Mouse (Mus musculus): Measurements from ENCODE around the gene Fads2. TPM values are rescaled to one million over a fixed set of nuclear protein-coding genes. Genes with fewer than 3 reads are reported as not detected.

Gene Fads2
- polyA plus RNA-seq, 1 experiment = 91.5 TPM

GRCm38 (mm10) chr19:10104234-10104633 lies 2.7 kb upstream of the Fads2 start:
- Histone ChIP-seq H3K4me1 (ENCODE audit: control insufficient read depth, insufficient read depth, low read length) (peaks cover 7% of the 10 kb centered on the region), H3K36me3 (ENCODE audit: control insufficient read depth, insufficient read depth, low read length) (no peaks in the 10 kb centered on the region), H3K27ac (ENCODE audit: control insufficient read depth, insufficient read depth, low read depth, low read length) (no peak overlapping the region), H3K27me3 (ENCODE audit: control insufficient read depth, insufficient read depth, low read length) (no peaks in the 10 kb centered on the region), H3K4me3 (ENCODE audit: control insufficient read depth, low read depth, low read length) (no peak overlapping the region)
- TF ChIP-seq CTCF (IDR thresholded peaks at IDR 0.05; ENCODE audit: control insufficient read depth, insufficient read depth, insufficient replicate concordance, low read depth, low read length) (no peak), POLR2A (IDR thresholded peaks at IDR 0.05; ENCODE audit: control insufficient read depth, low read depth, low read length) (no peak)

GRCm38 (mm10) chr19:10102054-10102700 lies 631 bp upstream of the Fads2 start:
- TF ChIP-seq POLR2A (IDR thresholded peaks at IDR 0.05; ENCODE audit: control insufficient read depth, low read depth, low read length) (no peak), CTCF (IDR thresholded peaks at IDR 0.05; ENCODE audit: control insufficient read depth, insufficient read depth, insufficient replicate concordance, low read depth, low read length) (no peak)
- Histone ChIP-seq H3K36me3 (ENCODE audit: control insufficient read depth, insufficient read depth, low read length) (no peaks in the 10 kb centered on the region), H3K27ac (ENCODE audit: control insufficient read depth, insufficient read depth, low read depth, low read length) (peak overlapping the region; percentile 74), H3K4me1 (ENCODE audit: control insufficient read depth, insufficient read depth, low read length) (peaks cover 7% of the 10 kb centered on the region), H3K27me3 (ENCODE audit: control insufficient read depth, insufficient read depth, low read length) (no peaks in the 10 kb centered on the region), H3K4me3 (ENCODE audit: control insufficient read depth, low read depth, low read length) (peak overlapping the region; percentile 75)

GRCm38 (mm10) chr19:10100631-10101071 lies 895 bp downstream of the Fads2 start:
- peak overlapping the region; percentile 75 for H3K4me3 ChIP-seq (ENCODE audit: control insufficient read depth, low read depth, low read length)
- H3K27me3 ChIP-seq (ENCODE audit: control insufficient read depth, insufficient read depth, low read length) = no peaks in the 10 kb centered on the region
- H3K36me3 ChIP-seq (ENCODE audit: control insufficient read depth, insufficient read depth, low read length) = no peaks in the 10 kb centered on the region
- peak overlapping the region; percentile 86 for H3K27ac ChIP-seq (ENCODE audit: control insufficient read depth, insufficient read depth, low read depth, low read length)
- no peak for TF ChIP-seq CTCF (IDR thresholded peaks at IDR 0.05; ENCODE audit: control insufficient read depth, insufficient read depth, insufficient replicate concordance, low read depth, low read length)
- peak; percentile 12; the same call in 1 of the 2 replicates for TF ChIP-seq POLR2A (IDR thresholded peaks at IDR 0.05; ENCODE audit: control insufficient read depth, low read depth, low read length)
- H3K4me1 ChIP-seq (ENCODE audit: control insufficient read depth, insufficient read depth, low read length) = peaks cover 7% of the 10 kb centered on the region

GRCm38 (mm10) chr19:10097826-10098225 lies 3.7 kb downstream of the Fads2 start:
- Histone ChIP-seq H3K36me3 (ENCODE audit: control insufficient read depth, insufficient read depth, low read length) (no peaks in the 10 kb centered on the region), H3K27me3 (ENCODE audit: control insufficient read depth, insufficient read depth, low read length) (no peaks in the 10 kb centered on the region), H3K4me3 (ENCODE audit: control insufficient read depth, low read depth, low read length) (no peak overlapping the region), H3K27ac (ENCODE audit: control insufficient read depth, insufficient read depth, low read depth, low read length) (no peak overlapping the region), H3K4me1 (ENCODE audit: control insufficient read depth, insufficient read depth, low read length) (peaks cover 7% of the 10 kb centered on the region)
- TF ChIP-seq POLR2A (IDR thresholded peaks at IDR 0.05; ENCODE audit: control insufficient read depth, low read depth, low read length) = no peak
- TF ChIP-seq CTCF (IDR thresholded peaks at IDR 0.05; ENCODE audit: control insufficient read depth, insufficient read depth, insufficient replicate concordance, low read depth, low read length) = no peak

- Histone ChIP-seq H3K4me3 (ENCODE audit: control insufficient read depth, low read depth, low read length) (no peak overlapping the region), H3K36me3 (ENCODE audit: control insufficient read depth, insufficient read depth, low read length) (no peaks in the 10 kb centered on the region), H3K27me3 (ENCODE audit: control insufficient read depth, insufficient read depth, low read length) (no peaks in the 10 kb centered on the region), H3K27ac (ENCODE audit: control insufficient read depth, insufficient read depth, low read depth, low read length) (no peak overlapping the region), H3K4me1 (ENCODE audit: control insufficient read depth, insufficient read depth, low read length) (peaks cover 8% of the 10 kb centered on the region)
- no peak for TF ChIP-seq POLR2A (IDR thresholded peaks at IDR 0.05; ENCODE audit: control insufficient read depth, low read depth, low read length)
- TF ChIP-seq CTCF (IDR thresholded peaks at IDR 0.05; ENCODE audit: control insufficient read depth, insufficient read depth, insufficient replicate concordance, low read depth, low read length) = no peak
Observed at GRCm38 (mm10) chr19:10096371-10096876, 5.1 kb downstream of the Fads2 start.

GRCm38 (mm10) chr19:10094695-10095094 lies 6.9 kb downstream of the Fads2 start:
- no peak for TF ChIP-seq CTCF (IDR thresholded peaks at IDR 0.05; ENCODE audit: control insufficient read depth, insufficient read depth, insufficient replicate concordance, low read depth, low read length)
- TF ChIP-seq POLR2A (IDR thresholded peaks at IDR 0.05; ENCODE audit: control insufficient read depth, low read depth, low read length) = no peak
- Histone ChIP-seq H3K4me1 (ENCODE audit: control insufficient read depth, insufficient read depth, low read length) (peaks cover 12% of the 10 kb centered on the region), H3K27ac (ENCODE audit: control insufficient read depth, insufficient read depth, low read depth, low read length) (0 out of 2 replicates have a peak overlapping the region, but pooled peaks have one; percentile 23), H3K36me3 (ENCODE audit: control insufficient read depth, insufficient read depth, low read length) (no peaks in the 10 kb centered on the region), H3K27me3 (ENCODE audit: control insufficient read depth, insufficient read depth, low read length) (no peaks in the 10 kb centered on the region), H3K4me3 (ENCODE audit: control insufficient read depth, low read depth, low read length) (no peak overlapping the region)

GRCm38 (mm10) chr19:10093829-10094228 lies 7.7 kb downstream of the Fads2 start:
- Histone ChIP-seq H3K4me3 (ENCODE audit: control insufficient read depth, low read depth, low read length) (no peak overlapping the region), H3K4me1 (ENCODE audit: control insufficient read depth, insufficient read depth, low read length) (peaks cover 14% of the 10 kb centered on the region), H3K27me3 (ENCODE audit: control insufficient read depth, insufficient read depth, low read length) (no peaks in the 10 kb centered on the region), H3K36me3 (ENCODE audit: control insufficient read depth, insufficient read depth, low read length) (no peaks in the 10 kb centered on the region), H3K27ac (ENCODE audit: control insufficient read depth, insufficient read depth, low read depth, low read length) (no peak overlapping the region)
- no peak for TF ChIP-seq POLR2A (IDR thresholded peaks at IDR 0.05; ENCODE audit: control insufficient read depth, low read depth, low read length)
- TF ChIP-seq CTCF (IDR thresholded peaks at IDR 0.05; ENCODE audit: control insufficient read depth, insufficient read depth, insufficient replicate concordance, low read depth, low read length) = no peak

All from testis, adult 2 months (tissue).